In the genomic region with DNA sequence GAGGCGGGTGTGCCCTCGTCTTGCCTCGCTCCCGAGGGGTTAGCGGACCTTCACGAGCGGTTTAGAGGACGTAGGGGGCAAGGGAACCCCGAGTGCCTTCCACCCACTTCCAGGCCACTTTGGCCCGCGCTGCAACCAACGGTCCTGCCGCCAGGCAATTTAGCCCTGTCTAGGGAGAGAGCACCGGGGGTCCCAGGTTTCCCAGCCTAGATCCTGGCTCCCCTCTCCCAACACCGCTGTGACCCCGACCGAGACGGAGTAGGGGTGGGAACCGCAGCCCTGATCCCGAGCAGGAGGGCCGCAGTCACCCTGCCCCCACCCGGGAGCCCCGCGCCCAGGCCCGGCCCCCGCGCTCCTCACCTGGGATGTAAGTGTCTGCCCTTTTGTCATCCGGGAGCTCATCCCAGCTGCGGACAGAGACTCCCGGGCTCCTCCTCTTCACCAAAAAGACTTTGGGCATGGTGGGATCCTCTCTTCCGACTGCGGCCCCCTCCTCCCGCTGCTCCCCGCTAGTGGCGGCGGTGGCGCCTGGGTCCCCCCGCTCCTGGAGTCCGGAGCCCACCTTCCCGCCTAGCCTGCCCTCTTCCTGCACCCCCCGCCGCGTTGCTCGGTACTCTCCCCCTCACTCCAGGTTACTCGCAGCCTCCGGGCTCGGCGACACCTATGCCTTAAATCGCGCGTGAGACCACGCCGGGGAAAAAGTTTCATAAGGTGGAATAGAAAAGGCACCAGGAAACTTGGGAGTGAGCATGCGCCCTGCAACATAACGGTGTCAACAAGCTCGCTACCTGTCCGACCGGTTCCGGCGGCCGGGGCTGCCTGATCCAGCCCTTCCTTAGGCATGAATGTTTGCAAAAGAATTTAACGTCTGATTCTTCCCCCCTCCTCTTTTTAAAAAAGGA, we compare ENCODE assay signal across 10 mouse cellular contexts. TPM values are rescaled to one million over a fixed set of nuclear protein-coding genes. Genes with fewer than 3 reads are reported as not detected.
A peak's percentile ranks its signal among the peaks of the same experiment; 100 is the strongest.
DNase-seq lines count a peak whose midpoint lies in the region; ATAC-seq and TF ChIP-seq lines count a peak whose summit lies in the region.
"Had no signal": no experiment of that assay in that cellular context is flagged by ENCODE, and none has a peak within 500 bp of the region (broad histone marks: within the 10 kb centered on the region; RNA-seq: fewer than 3 reads in every experiment).

A gene (minus strand): TSS at position 746 of the 902 bp plus-strand sequence.

- TF ChIP-seq POLR2A in heart, adult 2 months (IDR thresholded peaks at IDR 0.05; ENCODE audit: insufficient read depth, low read depth, low read length), result no peak
- no peak for TF ChIP-seq POLR2A in bone marrow, adult 2 months (IDR thresholded peaks at IDR 0.05; ENCODE audit: borderline replicate concordance, control insufficient read depth, low read depth, low read length)

- H3K9ac ChIP-seq in heart, adult 2 months (ENCODE audit: low read depth, low read length), result peak within 1 kb of the TSS; percentile 21
- peak within 1 kb of the TSS; percentile 64 for H3K9ac ChIP-seq in heart, embryonic 14.5 days (ENCODE audit: low read length)
- H3K9ac ChIP-seq in stomach, embryonic 15.5 days, result peak within 1 kb of the TSS; percentile 26; the same call in 1 of the 2 replicates

- H3K36me3 ChIP-seq in heart, adult 2 months (ENCODE audit: control insufficient read depth, insufficient read depth, low read length), result no peaks in the 10 kb centered on the region
- H3K36me3 ChIP-seq in heart, embryonic 14.5 days (ENCODE audit: control insufficient read depth, insufficient read depth, low read length), result no peaks in the 10 kb centered on the region
- H3K36me3 ChIP-seq in stomach, embryonic 15.5 days, result no peaks in the 10 kb centered on the region

- no peak for TF ChIP-seq EP300 in heart, adult 2 months (IDR thresholded peaks at IDR 0.05; ENCODE audit: insufficient read depth, low read depth, low read length)

- no peak for TF ChIP-seq CTCF in heart, adult 2 months (IDR thresholded peaks at IDR 0.05)
- TF ChIP-seq CTCF in bone marrow, adult 2 months (IDR thresholded peaks at IDR 0.05; ENCODE audit: control insufficient read depth, insufficient read depth, low read length), result no peak

- no peak within 1 kb of the TSS for H3K27ac ChIP-seq in heart, adult 2 months
- peak within 1 kb of the TSS; percentile 31; the same call in 1 of the 2 replicates for H3K27ac ChIP-seq in bone marrow, adult 2 months (ENCODE audit: control insufficient read depth, insufficient read depth, low read depth, low read length, poor library complexity)
- no peak within 1 kb of the TSS for H3K27ac ChIP-seq in heart, embryonic 14.5 days (replicated peaks in 1 of 2; ENCODE audit: control insufficient read depth in 1 of 2, insufficient read depth in 1 of 2, low read depth in 2 of 2, low read length in 2 of 2)
- peak within 1 kb of the TSS; percentile 57 for H3K27ac ChIP-seq in stomach, embryonic 15.5 days
- H3K27ac ChIP-seq: macrophage had no signal

- no peak for ATAC-seq in heart, embryonic 14.5 days (ENCODE audit: insufficient number of reproducible peaks, insufficient read depth, low FRiP score, low read depth)
- peak; percentile 75; the same call in 1 of the 2 replicates for ATAC-seq in stomach, embryonic 15.5 days (ENCODE audit: insufficient read depth, low FRiP score, low read depth)

- no peaks in the 10 kb centered on the region for H3K79me2 ChIP-seq in heart, adult 2 months (replicated peaks; ENCODE audit: control insufficient read depth, insufficient read depth, low read length)

- intact Hi-C loops in heart, adult 2 months (cut with DNase I), result no loop called here
- intact Hi-C loops in gastrocnemius, postnatal 36 days (cut with DNase I), result no loop called here

- peak in 1 of 2 experiments; percentile 28 for DNase-seq in heart, adult 2 months
- no peak for DNase-seq in heart, adult 9 months (ENCODE audit: low spot score in 2 of 2)
- DNase-seq in kidney, postnatal 14 days, result peak; percentile 72
- peak; percentile 88 for DNase-seq in lung, postnatal 36 days
- no peak for DNase-seq in gastrocnemius, postnatal 36 days

- no peaks in the 10 kb centered on the region for H3K9me3 ChIP-seq in heart, embryonic 14.5 days (ENCODE audit: control insufficient read depth, low read length)
- H3K9me3 ChIP-seq in stomach, embryonic 15.5 days, result no peaks in the 10 kb centered on the region

- no peaks in the 10 kb centered on the region for H3K4me1 ChIP-seq in heart, adult 2 months (ENCODE audit: control insufficient read depth, insufficient read depth, low read length)
- H3K4me1 ChIP-seq in bone marrow, adult 2 months (ENCODE audit: control insufficient read depth, insufficient read depth, low read length), result no peaks in the 10 kb centered on the region
- peaks cover 4 to 34% of the 10 kb centered on the region in 2 experiments; a peak in 3 of 4 replicates for H3K4me1 ChIP-seq in heart, embryonic 14.5 days (ENCODE audit: control insufficient read depth in 2 of 2, insufficient read depth in 2 of 2, low read length in 2 of 2)
- peaks cover 27% of the 10 kb centered on the region for H3K4me1 ChIP-seq in stomach, embryonic 15.5 days

- peak within 1 kb of the TSS; percentile 99 for H3K4me2 ChIP-seq in heart, embryonic 14.5 days (ENCODE audit: low read length)
- peak within 1 kb of the TSS; percentile 98 for H3K4me2 ChIP-seq in stomach, embryonic 15.5 days

- 1% methylated on average over 62 of the region's 62 CpGs for WGBS in heart, adult 2 months
- 2% methylated on average over 62 of the region's 62 CpGs for WGBS in bone marrow, adult 2 months
- under 1% methylated on average over 60 of the region's 62 CpGs for WGBS in heart, embryonic 14.5 days
- WGBS in stomach, embryonic 15.5 days, result under 1% methylated on average over 62 of the region's 62 CpGs

- peak within 1 kb of the TSS; percentile 42 for H3K4me3 ChIP-seq in heart, adult 2 months
- no peak within 1 kb of the TSS for H3K4me3 ChIP-seq in bone marrow, adult 2 months (replicated peaks; ENCODE audit: control insufficient read depth, low read depth, low read length)
- H3K4me3 ChIP-seq in heart, embryonic 14.5 days (ENCODE audit: control insufficient read depth in 1 of 2, insufficient read depth in 1 of 2, low read depth in 1 of 2, low read length in 2 of 2), result peak within 1 kb of the TSS; percentile 48 to 58
- H3K4me3 ChIP-seq in stomach, embryonic 15.5 days (replicated peaks), result peak within 1 kb of the TSS; percentile 54

- H3K27me3 ChIP-seq in heart, adult 2 months (ENCODE audit: control insufficient read depth, insufficient read depth, low read length), result peaks cover 27% of the 10 kb centered on the region
- peaks cover 88% of the 10 kb centered on the region for H3K27me3 ChIP-seq in heart, embryonic 14.5 days (ENCODE audit: control insufficient read depth, insufficient read depth, low read length)
- peaks cover 48% of the 10 kb centered on the region for H3K27me3 ChIP-seq in stomach, embryonic 15.5 days (replicated peaks)

RNA-seq across cellular contexts. Expression of the gene that starts here (rescaled TPM):
- total RNA-seq in heart, adult 2 months (2021), result not detected
- 0.14 TPM in 1 of 2 replicates, not detected in the other for polyA plus RNA-seq in heart, adult 2 months (2012; rRNA removed)
- 0.97 TPM in 1 of 2 replicates, not detected in the other for polyA plus RNA-seq in bone marrow, adult 2 months (2011; ENCODE audit: insufficient read depth, insufficient read length, low replicate concordance, missing spikeins)
- polyA plus RNA-seq in heart, embryonic 14.5 days (2014; fragmentation: Nextera tagmentation; extraction: Ambion mirVana), result 0.18 TPM in 1 of 2 replicates, not detected in the other
- 3.6 and 4.0 TPM in 2 replicates for polyA plus RNA-seq in stomach, embryonic 15.5 days (2015; fragmentation: Nextera tagmentation; extraction: Ambion mirVana)
- not detected for total RNA-seq in gastrocnemius, postnatal 36 days (2021)
- total RNA-seq: MEL had no signal
- polyA plus RNA-seq: macrophage had no signal

Comparison
In these comparisons a context has a peak if more than half of its experiments do, and no peak if none do; other contexts are left out.
1. DNase-seq: peak in kidney, postnatal 14 days (single experiment) and lung, postnatal 36 days (single experiment); none in heart, adult 9 months (0 of 2) and gastrocnemius, postnatal 36 days (0 of 2).
2. H3K27ac ChIP-seq: peak in bone marrow, adult 2 months (single experiment) and stomach, embryonic 15.5 days (single experiment); none in heart, adult 2 months (single experiment) and heart, embryonic 14.5 days (0 of 2).
3. Peak in every context shown above with its lines, with median percentiles within 50 percentile points of each other: H3K9ac ChIP-seq.